Mouse (Mus musculus) cerebral cortex, adult 2 months (tissue): ENCODE results near the gene Gm21440.

Source experiments
- WGBS: fragments of 180-500 bp; shearing (Covaris S2); methylation state at CpG from one replicate; pipeline ENCODE4 v1.1.7; 2018; 5-methylcytosine and 5-hydroxymethylcytosine counted together

Gm21440 gene

GRCm38 (mm10) chrY:13252091-13252490 is at the start of gene Gm21440, which contains the start of gene Gm21454:
Gene Gm21440, plus strand, starts transcription at chrY:13252391.
Gene Gm21454, plus strand, starts transcription at chrY:13252442.

GRCm38 (mm10) chrY:13223828-13224227 is 28.4 kb upstream of the Gm21440 start, which contains the start of gene Gm21828:
Gene Gm21828, minus strand, starts transcription at chrY:13223928.
- no CpG with 5 or more reads among the region's 3 CpGs for WGBS
